8 mouse cellular contexts compared by ENCODE assay signal in the genomic region with DNA sequence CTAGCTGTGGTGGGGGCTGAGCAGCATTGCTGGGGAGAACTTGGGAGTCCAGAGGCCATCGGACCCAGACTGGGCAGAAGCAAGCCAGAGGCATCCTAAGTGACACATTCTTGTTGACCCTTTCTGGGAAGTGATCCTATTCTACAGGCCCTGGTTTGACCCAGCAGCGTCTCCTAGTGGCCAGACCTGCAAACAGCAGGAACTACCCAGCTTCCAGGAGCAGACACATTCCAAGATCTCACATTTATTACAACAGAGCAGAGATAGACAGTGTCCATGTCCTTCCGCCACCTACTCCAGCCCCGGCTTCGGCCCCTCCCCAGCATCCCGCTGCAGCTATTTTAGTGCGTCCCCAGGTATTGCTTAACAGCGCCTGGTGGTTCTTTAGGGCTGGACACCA. TPM values are rescaled to one million over a fixed set of nuclear protein-coding genes. Genes with fewer than 3 reads are reported as not detected.
DNase-seq lines count a peak whose midpoint lies in the region; ATAC-seq lines count a peak whose summit lies in the region.

No protein-coding gene starts in this region.

- WGBS in hindbrain, embryonic 10.5 days: 25% methylated on average over 8 of the region's 8 CpGs
- 30% methylated on average over 8 of the region's 8 CpGs for WGBS in hindbrain, embryonic 16.5 days
- WGBS in hindbrain, embryonic 15.5 days: 25% methylated on average over 8 of the region's 8 CpGs
- 31% methylated on average over 8 of the region's 8 CpGs for WGBS in midbrain, embryonic 14.5 days

- H3K36me3 ChIP-seq in hindbrain, embryonic 10.5 days: peaks cover 37% of the 10 kb centered on the region
- peaks cover under 1% of the 10 kb centered on the region; the same call in 1 of the 2 replicates for H3K36me3 ChIP-seq in hindbrain, embryonic 16.5 days (ENCODE audit: control insufficient read depth, insufficient read depth, low read length)
- H3K36me3 ChIP-seq in hindbrain, embryonic 15.5 days: peaks cover 7% of the 10 kb centered on the region
- H3K36me3 ChIP-seq in midbrain, embryonic 14.5 days (ENCODE audit: control insufficient read depth, insufficient read depth, low read length): peaks cover 14% of the 10 kb centered on the region; the same call in 1 of the 2 replicates

- H3K4me2 ChIP-seq in hindbrain, embryonic 16.5 days (ENCODE audit: low read length): no peak overlapping the region
- H3K4me2 ChIP-seq in hindbrain, embryonic 15.5 days: peak overlapping the region; percentile 62; the same call in 1 of the 2 replicates
- H3K4me2 ChIP-seq in midbrain, embryonic 14.5 days (ENCODE audit: low read length): peak overlapping the region; percentile 68; the same call in 1 of the 2 replicates

- no peak for ATAC-seq in hindbrain, embryonic 16.5 days
- ATAC-seq in hindbrain, embryonic 15.5 days (ENCODE audit: low FRiP score, low read depth): no peak
- ATAC-seq in midbrain, embryonic 14.5 days (ENCODE audit: low FRiP score, low TSS enrichment): no peak

- no peaks in the 10 kb centered on the region for H3K9me3 ChIP-seq in hindbrain, embryonic 10.5 days
- H3K9me3 ChIP-seq in hindbrain, embryonic 16.5 days (ENCODE audit: control insufficient read depth, low read length): no peaks in the 10 kb centered on the region
- no peaks in the 10 kb centered on the region for H3K9me3 ChIP-seq in hindbrain, embryonic 15.5 days
- H3K9me3 ChIP-seq in midbrain, embryonic 14.5 days (ENCODE audit: control insufficient read depth, low read length): no peaks in the 10 kb centered on the region

- peaks cover 72% of the 10 kb centered on the region for H3K4me1 ChIP-seq in hindbrain, embryonic 10.5 days (replicated peaks)
- peaks cover 29% of the 10 kb centered on the region for H3K4me1 ChIP-seq in hindbrain, embryonic 16.5 days (ENCODE audit: control insufficient read depth, insufficient read depth, low read depth, low read length)
- peaks cover 57% of the 10 kb centered on the region for H3K4me1 ChIP-seq in hindbrain, embryonic 15.5 days (replicated peaks)
- H3K4me1 ChIP-seq in midbrain, embryonic 14.5 days (ENCODE audit: control insufficient read depth, insufficient read depth, low read length): peaks cover 23% of the 10 kb centered on the region

- intact Hi-C loops in left cerebral cortex, postnatal 36 days (cut with DNase I): loop anchor here (2.0 kb wide), 1 partner anchor 19 kb away; no protein-coding TSS in a partner anchor

- peak overlapping the region; percentile 89 for H3K4me3 ChIP-seq in hindbrain, embryonic 10.5 days
- H3K4me3 ChIP-seq in hindbrain, embryonic 16.5 days (ENCODE audit: low read length): no peak overlapping the region
- no peak overlapping the region for H3K4me3 ChIP-seq in hindbrain, embryonic 15.5 days
- no peak overlapping the region for H3K4me3 ChIP-seq in midbrain, embryonic 14.5 days (replicated peaks; ENCODE audit: low read depth, low read length)

- H3K27me3 ChIP-seq in hindbrain, embryonic 10.5 days (ENCODE audit: insufficient read depth, poor library complexity, severe bottlenecking): 0 out of 2 replicates have a peak, but pooled peaks cover 6% of the 10 kb centered on the region
- no peaks in the 10 kb centered on the region for H3K27me3 ChIP-seq in hindbrain, embryonic 16.5 days (replicated peaks; ENCODE audit: control insufficient read depth, insufficient read depth, low read length)
- no peaks in the 10 kb centered on the region for H3K27me3 ChIP-seq in hindbrain, embryonic 15.5 days
- no peaks in the 10 kb centered on the region for H3K27me3 ChIP-seq in midbrain, embryonic 14.5 days (ENCODE audit: control insufficient read depth, insufficient read depth, low read length)

- DNase-seq in hindbrain, embryonic 10.5 days (ENCODE audit: low spot score): peak; percentile 91
- DNase-seq in NIH3T3 (ENCODE audit: low read depth): peak; percentile 85
- peak; percentile 88 for DNase-seq in embryo, embryonic 9.5 days (ENCODE audit: extremely low spot score)
- DNase-seq in left cerebral cortex, postnatal 36 days (ENCODE audit: low spot score in 2 of 2): peak; percentile 57
- peak; percentile 77 for DNase-seq in midbrain, embryonic 14.5 days
- peak; percentile 31 to 70 for DNase-seq in thymus, postnatal 10 days (ENCODE audit: low spot score in 2 of 2)

- no peak overlapping the region for H3K9ac ChIP-seq in hindbrain, embryonic 16.5 days (ENCODE audit: low read depth, low read length)
- no peak overlapping the region for H3K9ac ChIP-seq in hindbrain, embryonic 15.5 days
- H3K9ac ChIP-seq in midbrain, embryonic 14.5 days (replicated peaks; ENCODE audit: low read length): no peak overlapping the region; the same call in 1 of the 2 replicates

- H3K27ac ChIP-seq in hindbrain, embryonic 10.5 days: 0 out of 2 replicates have a peak overlapping the region, but pooled peaks have one; percentile 31
- no peak overlapping the region for H3K27ac ChIP-seq in hindbrain, embryonic 16.5 days (ENCODE audit: low read depth, low read length)
- H3K27ac ChIP-seq in hindbrain, embryonic 15.5 days (replicated peaks): no peak overlapping the region
- H3K27ac ChIP-seq in midbrain, embryonic 14.5 days (replicated peaks; ENCODE audit: low read depth, low read length): no peak overlapping the region

RNA-seq across cellular contexts. Expression of a gene that starts 1.6 kb away (rescaled TPM):
- 22.4 and 23.2 TPM in 2 replicates for polyA plus RNA-seq in hindbrain, embryonic 10.5 days (2016; fragmentation: Nextera tagmentation; extraction: Ambion mirVana)
- polyA plus RNA-seq in hindbrain, embryonic 16.5 days (2015; fragmentation: Nextera tagmentation; extraction: Ambion mirVana): 3.9 and 5.0 TPM in 2 replicates
- polyA plus RNA-seq in hindbrain, embryonic 15.5 days (2015; fragmentation: Nextera tagmentation; extraction: Ambion mirVana): 6.0 and 7.4 TPM in 2 replicates
- 1 to 10 TPM in 1 of 2 experiments, not detected in 1; 1.2 TPM for total RNA-seq in left cerebral cortex, postnatal 36 days (2021)
- 5.6 and 5.9 TPM in 2 replicates for polyA plus RNA-seq in midbrain, embryonic 14.5 days (2014; fragmentation: Nextera tagmentation; extraction: Ambion mirVana)

RNA-seq across cellular contexts. Expression of a gene that starts 10.4 kb away (rescaled TPM):
- 36.4 and 38.1 TPM in 2 replicates for polyA plus RNA-seq in hindbrain, embryonic 10.5 days (2016; fragmentation: Nextera tagmentation; extraction: Ambion mirVana)
- polyA plus RNA-seq in hindbrain, embryonic 16.5 days (2015; fragmentation: Nextera tagmentation; extraction: Ambion mirVana): 74.6 and 84.1 TPM in 2 replicates
- 71.0 and 77.1 TPM in 2 replicates for polyA plus RNA-seq in hindbrain, embryonic 15.5 days (2015; fragmentation: Nextera tagmentation; extraction: Ambion mirVana)
- 100 to 1,000 TPM in 1 of 2 experiments, 10 to 100 TPM in 1; 96.1 to 120 TPM for total RNA-seq in left cerebral cortex, postnatal 36 days (2021)
- polyA plus RNA-seq in midbrain, embryonic 14.5 days (2014; fragmentation: Nextera tagmentation; extraction: Ambion mirVana): 32.2 and 36.2 TPM in 2 replicates

RNA-seq across cellular contexts. Expression of a gene that starts 16.7 kb away (rescaled TPM):
- polyA plus RNA-seq in hindbrain, embryonic 10.5 days (2016; fragmentation: Nextera tagmentation; extraction: Ambion mirVana): 5.9 and 10.7 TPM in 2 replicates
- 77.9 and 78.0 TPM in 2 replicates for polyA plus RNA-seq in hindbrain, embryonic 16.5 days (2015; fragmentation: Nextera tagmentation; extraction: Ambion mirVana)
- 62.4 and 72.3 TPM in 2 replicates for polyA plus RNA-seq in hindbrain, embryonic 15.5 days (2015; fragmentation: Nextera tagmentation; extraction: Ambion mirVana)
- total RNA-seq in left cerebral cortex, postnatal 36 days (2021): 10 to 100 TPM; 50.4 to 59.5 TPM
- polyA plus RNA-seq in midbrain, embryonic 14.5 days (2014; fragmentation: Nextera tagmentation; extraction: Ambion mirVana): 31.1 and 43.4 TPM in 2 replicates

RNA-seq across cellular contexts. Expression of a gene that starts 22.4 kb away (rescaled TPM):
- polyA plus RNA-seq in hindbrain, embryonic 10.5 days (2016; fragmentation: Nextera tagmentation; extraction: Ambion mirVana): 0.34 TPM in 1 of 2 replicates, not detected in the other
- 0.10 and 0.11 TPM in 2 replicates for polyA plus RNA-seq in hindbrain, embryonic 16.5 days (2015; fragmentation: Nextera tagmentation; extraction: Ambion mirVana)
- 0.09 and 0.34 TPM in 2 replicates for polyA plus RNA-seq in hindbrain, embryonic 15.5 days (2015; fragmentation: Nextera tagmentation; extraction: Ambion mirVana)
- under 1 TPM; 0.23 to 0.39 TPM for total RNA-seq in left cerebral cortex, postnatal 36 days (2021)
- polyA plus RNA-seq in midbrain, embryonic 14.5 days (2014; fragmentation: Nextera tagmentation; extraction: Ambion mirVana): 0.14 and 0.36 TPM in 2 replicates

RNA-seq across cellular contexts. Expression of a gene that starts 25.6 kb away (rescaled TPM):
- 0.09 and 0.33 TPM in 2 replicates for polyA plus RNA-seq in hindbrain, embryonic 10.5 days (2016; fragmentation: Nextera tagmentation; extraction: Ambion mirVana)
- polyA plus RNA-seq in hindbrain, embryonic 16.5 days (2015; fragmentation: Nextera tagmentation; extraction: Ambion mirVana): 0.66 and 1.1 TPM in 2 replicates
- 0.89 and 1.1 TPM in 2 replicates for polyA plus RNA-seq in hindbrain, embryonic 15.5 days (2015; fragmentation: Nextera tagmentation; extraction: Ambion mirVana)
- not detected for total RNA-seq in left cerebral cortex, postnatal 36 days (2021)
- polyA plus RNA-seq in midbrain, embryonic 14.5 days (2014; fragmentation: Nextera tagmentation; extraction: Ambion mirVana): 0.54 and 0.55 TPM in 2 replicates
